Mouse (Mus musculus): ENCODE data around the gene Plxnc1.

Plxnc1 gene

DNA sequence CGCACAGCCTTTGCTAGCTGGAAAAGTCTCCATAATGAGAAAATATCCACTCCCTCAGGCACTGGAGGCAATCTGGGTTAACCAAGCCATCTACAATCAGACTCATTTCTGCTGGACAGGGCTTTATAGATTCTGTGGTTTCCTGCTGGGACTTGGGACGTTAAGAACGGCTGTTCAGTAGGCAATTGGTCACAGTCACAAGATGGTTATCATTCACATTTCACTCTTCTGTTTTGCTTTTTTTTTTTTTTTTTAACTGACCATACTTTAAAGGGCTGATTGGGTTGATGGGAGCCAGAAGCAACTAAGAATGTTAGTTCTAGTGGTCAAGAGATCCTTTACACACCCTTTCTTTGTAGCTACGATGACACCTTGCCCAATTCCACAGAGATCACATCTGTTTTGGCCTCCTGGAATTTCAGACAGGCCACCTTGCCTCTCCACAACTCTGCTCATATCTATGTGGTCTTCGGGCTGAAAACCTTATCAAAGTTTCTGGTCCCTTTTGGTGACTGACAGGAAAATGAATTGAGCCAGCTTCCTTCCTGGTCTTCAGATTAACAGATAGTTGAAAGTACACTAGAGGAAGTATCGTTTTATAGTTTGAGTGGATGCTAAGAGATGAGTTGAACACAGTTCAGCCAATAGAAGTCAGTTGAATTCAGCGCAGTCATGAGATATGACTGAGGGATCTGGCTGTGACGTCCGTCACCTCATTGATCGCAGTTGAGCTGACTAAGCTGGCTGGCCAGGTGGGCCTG is 3.5 kb upstream of the Plxnc1 start:
- no peak for DNase-seq (ENCODE audit: low read depth)

GRCm38 (mm10) chr10:94947386-94947785 is 2.8 kb upstream of the Plxnc1 start:
- DNase-seq (ENCODE audit: low read depth) = no peak

GRCm38 (mm10) chr10:94945206-94945711 is 624 bp upstream of the Plxnc1 start:
- DNase-seq (ENCODE audit: low read depth) = no peak

- no peak for DNase-seq (ENCODE audit: low read depth)
Measured at GRCm38 (mm10) chr10:94943846-94944690, 567 bp downstream of the Plxnc1 start.

GRCm38 (mm10) chr10:94943401-94943845 is 1.2 kb downstream of the Plxnc1 start:
- no peak for DNase-seq (ENCODE audit: low read depth)

DNA sequence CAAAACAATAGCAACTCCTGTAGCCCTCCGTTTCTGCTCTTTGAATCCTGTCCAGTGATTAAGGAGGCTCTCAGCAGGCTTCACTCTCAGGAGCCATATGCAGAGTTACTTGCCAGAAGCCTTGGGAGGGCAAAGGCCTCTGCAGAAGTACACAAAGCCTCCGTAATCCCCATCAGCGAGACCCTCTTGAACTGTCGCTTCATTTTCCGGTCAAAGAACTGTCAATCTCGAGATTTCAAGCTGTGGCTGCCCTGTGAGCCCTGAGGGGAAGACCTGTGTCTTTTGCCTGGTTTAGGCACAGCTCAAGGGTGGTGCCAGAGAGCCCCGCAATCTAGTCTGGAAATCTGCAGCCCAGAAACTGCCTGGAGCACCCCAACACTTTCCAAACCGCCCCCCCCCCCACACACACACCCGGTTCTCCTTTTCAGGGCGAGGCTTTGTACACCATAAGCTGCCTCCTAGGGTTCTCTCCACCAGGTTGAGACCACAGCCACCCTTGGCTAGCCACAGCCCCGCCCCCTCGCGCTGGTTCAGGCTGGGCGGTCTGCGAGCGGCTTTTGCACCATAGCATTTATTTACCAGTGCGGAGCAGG is 2.1 kb downstream of the Plxnc1 start:
- DNase-seq (ENCODE audit: low read depth) = no peak

DNA sequence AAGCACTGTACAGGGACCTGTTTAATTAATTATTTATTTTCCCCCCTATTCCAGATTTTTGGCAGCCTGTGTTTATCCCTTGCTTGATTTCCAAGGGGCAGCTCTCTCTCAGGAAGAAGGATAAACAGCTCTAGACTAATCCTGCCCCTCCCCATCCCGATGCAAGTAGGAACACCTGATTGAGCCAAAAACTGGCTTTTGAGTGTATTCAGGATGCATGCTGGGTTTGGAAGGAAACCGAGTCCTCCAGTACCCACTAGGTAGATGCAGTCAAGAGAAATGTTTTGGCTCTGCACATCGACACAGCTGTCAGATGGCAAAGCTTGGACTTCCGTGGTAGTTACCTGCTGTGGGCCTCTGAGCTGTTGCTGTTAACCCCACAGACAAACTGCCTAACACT is 3.1 kb downstream of the Plxnc1 start:
- no peak for DNase-seq (ENCODE audit: low read depth)

DNA sequence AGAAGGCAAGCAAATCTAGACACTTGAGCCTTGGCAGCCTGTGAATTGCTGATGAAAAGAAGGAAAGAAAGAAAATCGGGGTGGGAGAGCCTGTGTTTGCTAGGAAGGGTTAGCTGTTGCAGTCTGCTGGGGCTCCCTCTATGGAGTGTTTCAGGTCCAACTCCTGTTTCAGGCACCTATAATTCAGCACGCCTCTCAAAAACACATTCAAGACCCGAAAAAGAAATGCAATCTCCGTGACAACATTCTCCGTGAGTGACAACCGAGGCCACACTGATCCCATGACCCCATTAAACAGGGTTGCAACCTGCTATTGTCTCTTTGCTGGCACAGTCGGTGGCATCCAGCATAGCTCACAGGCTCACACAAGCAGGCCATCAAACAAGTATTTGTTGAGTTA is 3.8 kb downstream of the Plxnc1 start:
- no peak for DNase-seq (ENCODE audit: low read depth)

DNA sequence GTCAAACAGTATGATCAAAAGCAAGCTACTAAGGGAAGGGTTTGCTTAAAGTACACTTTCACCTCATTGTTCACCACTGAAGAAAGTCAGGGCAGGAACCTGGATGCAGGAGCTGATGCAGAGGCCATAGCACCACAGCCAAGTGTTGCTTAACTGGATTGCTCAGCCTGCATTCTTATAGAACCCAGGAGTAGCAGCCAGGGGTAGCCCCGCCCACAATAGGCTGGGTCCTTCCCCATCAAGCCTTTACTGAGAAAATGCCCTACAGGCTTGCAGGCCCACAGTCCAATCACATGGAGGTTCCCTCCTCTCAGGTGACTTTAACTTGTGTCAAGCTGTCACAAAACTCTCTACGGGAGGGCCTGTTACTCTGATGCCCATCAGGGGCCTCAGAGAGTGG is 4.6 kb downstream of the Plxnc1 start:
- no peak for DNase-seq (ENCODE audit: low read depth)

- DNase-seq (ENCODE audit: low read depth) = no peak
Measured at GRCm38 (mm10) chr10:94938899-94939298, 5.7 kb downstream of the Plxnc1 start.

GRCm38 (mm10) chr10:94938320-94938719 is 6.3 kb downstream of the Plxnc1 start:
- no peak for DNase-seq (ENCODE audit: low read depth)

- DNase-seq (ENCODE audit: low read depth) = no peak
Measured at GRCm38 (mm10) chr10:94935270-94935669, 9.4 kb downstream of the Plxnc1 start.

DNA sequence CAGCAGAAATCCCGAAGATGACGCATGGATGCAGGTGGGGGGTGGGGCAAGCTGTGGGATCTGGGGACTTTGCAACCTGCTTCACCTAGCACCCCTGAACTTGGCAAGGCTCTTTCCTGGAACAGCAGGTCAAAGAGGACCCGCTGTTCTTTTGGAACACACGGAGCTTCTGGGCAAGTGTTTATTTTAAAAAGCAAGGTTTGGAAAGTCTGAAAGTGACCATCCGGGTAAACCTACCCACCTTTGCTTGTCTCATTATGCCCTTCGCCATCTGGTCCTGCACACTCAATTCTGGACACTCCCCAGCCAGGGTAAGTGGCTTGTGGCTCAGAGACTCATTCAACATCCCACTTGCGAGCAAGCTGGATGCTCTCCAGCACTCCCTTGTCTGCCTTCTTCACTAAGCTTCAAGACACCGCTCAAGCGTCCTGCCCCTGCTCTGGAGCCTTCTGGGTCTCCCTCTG is 10.5 kb downstream of the Plxnc1 start:
- DNase-seq (ENCODE audit: low read depth) = no peak

DNA sequence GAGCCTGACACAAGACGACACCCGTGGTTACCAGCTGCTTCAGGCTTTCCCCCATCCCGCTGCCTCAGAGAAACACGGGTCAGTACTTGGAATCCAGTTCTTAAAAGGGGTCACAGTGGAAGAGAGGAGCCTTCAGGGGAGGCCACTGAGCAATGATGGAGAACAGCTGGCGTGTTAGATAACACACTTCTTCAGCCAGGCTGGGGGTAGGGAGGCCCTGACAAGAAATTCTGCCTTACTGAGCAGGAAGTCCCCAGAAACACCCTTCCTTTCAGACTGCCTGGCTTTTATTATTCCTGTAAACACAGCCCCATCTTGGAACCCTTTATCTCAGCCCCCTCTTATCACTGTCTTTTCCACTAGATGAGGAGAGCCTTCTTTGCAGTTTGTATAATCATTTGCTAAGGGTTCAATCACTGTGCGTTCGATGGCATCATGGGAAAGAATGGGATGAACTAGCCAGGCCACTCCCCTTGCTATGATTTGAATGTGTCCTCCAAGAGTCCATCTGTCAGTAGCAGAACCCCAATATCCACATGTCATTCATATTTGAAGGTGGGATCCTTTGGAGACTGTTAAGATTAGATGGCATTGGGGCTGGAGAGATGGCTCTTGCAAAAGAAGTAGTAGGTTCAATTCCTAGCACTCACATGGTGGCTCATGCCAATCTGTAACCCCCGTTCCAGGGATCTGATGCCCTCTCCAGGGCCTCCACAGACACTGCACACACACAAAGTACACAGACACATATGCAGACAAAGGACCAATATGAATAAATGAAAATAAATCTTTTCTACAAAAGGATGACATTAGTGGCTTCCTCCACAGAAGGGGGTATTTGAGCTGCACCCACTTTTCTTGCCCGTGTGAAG is 12.4 kb downstream of the Plxnc1 start:
- peak; percentile 91 for DNase-seq (ENCODE audit: low read depth)

DNA sequence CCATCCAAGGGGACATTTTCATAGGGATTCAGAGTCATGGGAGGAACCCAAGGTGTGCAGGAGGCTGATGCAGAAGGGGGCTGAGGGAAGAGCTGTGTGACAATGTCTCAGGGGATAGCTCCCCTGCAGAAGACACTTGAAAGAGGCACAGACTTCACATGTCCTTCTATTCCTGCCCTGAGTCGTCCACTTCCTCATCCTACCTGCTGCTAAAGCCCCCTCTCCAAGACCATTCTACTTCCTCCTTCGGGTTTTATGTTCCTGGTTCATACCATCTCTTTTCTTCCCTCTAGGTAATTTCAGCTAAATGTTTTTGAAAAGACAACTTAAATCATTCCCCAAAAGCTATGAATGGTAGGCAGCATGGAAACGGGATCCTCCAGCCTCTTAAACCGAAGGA is 16.5 kb downstream of the Plxnc1 start:
- no peak for DNase-seq (ENCODE audit: low read depth)

DNA sequence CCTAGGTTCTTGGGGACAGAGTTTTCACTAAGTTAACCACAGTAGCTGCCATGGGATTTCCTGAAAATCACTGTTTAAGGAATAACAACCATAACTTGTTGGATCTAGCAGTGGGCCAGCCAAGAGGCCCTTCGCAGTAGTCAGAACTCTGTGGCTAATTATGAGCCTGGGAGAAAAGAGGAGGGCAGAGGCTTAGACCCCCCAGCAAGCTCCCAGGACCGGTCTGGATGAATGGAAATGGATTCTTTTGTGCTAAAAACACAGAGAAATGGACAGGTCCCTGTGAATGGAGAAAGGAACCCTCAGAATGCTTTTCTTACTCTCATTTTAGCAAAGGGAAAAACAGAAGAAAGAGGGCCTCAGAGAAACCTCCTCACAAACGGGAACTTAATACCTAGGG is 18.3 kb downstream of the Plxnc1 start:
- no peak for DNase-seq (ENCODE audit: low read depth)

DNA sequence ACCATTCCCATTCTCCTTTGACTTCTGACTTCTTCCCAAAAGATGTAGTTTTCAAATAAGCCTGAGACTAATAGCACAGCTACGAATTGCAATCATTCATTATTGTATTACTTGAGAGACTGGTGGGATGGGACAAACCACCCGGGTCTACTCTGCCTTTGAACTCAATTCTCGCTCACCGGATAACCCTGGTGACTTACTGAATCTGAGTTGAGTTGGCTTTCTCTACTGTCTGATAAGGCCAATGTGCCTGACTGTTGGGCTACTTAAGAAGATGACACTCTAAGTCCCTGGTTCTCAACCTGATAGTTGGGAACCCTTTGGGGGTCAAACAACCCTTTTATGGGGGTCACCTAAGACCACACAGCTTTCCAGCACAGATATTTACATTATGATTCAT is 19.8 kb downstream of the Plxnc1 start:
- no peak for DNase-seq (ENCODE audit: low read depth)

- no peak for DNase-seq (ENCODE audit: low read depth)
Measured at GRCm38 (mm10) chr10:94924450-94924849, 20.2 kb downstream of the Plxnc1 start.

DNA sequence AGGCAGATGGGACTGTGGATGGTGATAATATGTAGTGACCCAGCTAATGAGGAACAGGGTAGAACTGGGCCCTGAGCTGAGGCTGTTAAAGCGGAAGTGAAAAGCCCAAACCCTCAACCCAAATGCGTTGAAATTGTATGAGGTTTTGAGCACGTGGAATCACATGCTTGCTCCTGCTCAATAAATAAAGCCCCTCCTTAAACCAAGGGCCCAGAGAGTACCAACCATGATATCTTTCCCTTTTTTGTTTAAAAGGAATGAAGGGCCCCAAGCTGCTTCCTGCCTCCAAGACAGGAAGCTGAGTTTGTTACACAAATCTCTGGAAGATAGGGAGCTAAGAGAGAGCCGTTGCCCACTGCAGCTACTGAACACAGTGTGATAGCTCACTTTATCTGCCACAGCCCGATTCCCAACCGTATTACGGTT is 21.3 kb downstream of the Plxnc1 start:
- DNase-seq (ENCODE audit: low read depth) = no peak

- no peak for DNase-seq (ENCODE audit: low read depth)
Measured at GRCm38 (mm10) chr10:94922848-94923247, 21.8 kb downstream of the Plxnc1 start.

DNA sequence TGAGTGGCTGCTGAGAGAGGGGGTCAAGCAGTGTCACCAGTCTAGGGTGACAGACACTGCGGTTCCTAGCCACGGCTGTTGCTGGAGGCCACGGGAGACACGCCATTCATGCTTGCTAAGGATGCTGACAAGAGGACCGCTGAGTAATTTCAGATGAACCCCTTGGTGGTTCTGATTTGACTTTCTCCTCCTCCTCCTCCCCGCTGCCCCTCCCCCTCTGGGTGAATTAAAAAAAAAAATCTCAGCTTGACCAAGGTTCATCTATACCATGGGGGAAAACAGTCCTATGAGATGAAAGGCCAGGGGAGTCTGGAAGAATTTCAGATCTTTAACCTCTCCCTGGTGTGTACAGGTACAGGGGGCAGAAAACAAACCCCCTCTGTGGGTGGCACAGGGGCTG is 22.9 kb downstream of the Plxnc1 start:
- no peak for DNase-seq (ENCODE audit: low read depth)

- DNase-seq (ENCODE audit: low read depth) = no peak
Measured at GRCm38 (mm10) chr10:94920526-94920925, 24.1 kb downstream of the Plxnc1 start.
